Mouse (Mus musculus): ENCODE measurements at regions not wholly inside any gene's neighbourhood (a gene's known extent, or its start where the extent isn't known, plus 50 kb on each side); places are given as distances from the start of the nearest gene placed in this dataset. TPM values are rescaled to one million over a fixed set of nuclear protein-coding genes. Genes with fewer than 3 reads are reported as not detected.

DNA sequence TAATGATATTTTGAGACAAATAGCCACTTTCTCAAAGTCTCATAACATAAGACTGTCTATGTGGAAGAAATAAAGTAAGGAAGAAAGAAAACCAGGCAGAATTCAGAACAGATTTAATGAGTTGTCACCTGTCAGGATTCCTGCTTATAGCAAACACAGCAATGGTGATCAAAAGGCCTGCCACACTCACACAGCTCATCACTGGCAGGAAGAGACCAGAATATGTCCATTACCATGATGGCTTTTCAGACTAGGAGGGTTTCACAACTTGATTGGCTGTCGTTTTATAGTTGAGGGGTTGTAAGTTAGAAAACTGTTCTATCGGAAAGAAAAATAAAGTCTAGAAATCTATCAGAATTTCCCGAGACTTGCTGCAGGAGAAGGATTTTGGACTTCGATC, 819.5 kb downstream of the Hace1 start:
- intact Hi-C loops (cut with DNase I) = no loop called here
- no peak for DNase-seq (ENCODE audit: extremely low spot score in 1 of 2, low spot score in 2 of 2)

DNA sequence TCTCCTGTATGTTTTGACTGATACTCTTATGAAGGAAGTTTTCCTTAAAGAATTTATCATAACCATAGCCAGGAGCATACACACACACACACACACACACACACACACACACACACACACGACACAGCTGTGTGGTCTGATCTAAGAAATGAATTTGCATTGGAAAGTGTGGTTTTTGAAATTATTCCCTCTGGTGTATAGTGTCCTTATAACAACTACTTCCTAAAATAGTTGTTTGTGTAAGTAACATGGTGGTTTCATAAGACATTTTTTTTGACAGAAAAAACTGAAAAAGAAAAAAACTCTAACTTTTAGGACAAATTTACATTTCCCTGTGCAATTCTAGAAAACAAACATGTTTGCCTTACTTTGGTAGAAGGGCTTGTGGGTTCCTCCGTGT, 826.3 kb downstream of the Hace1 start:
- DNase-seq (ENCODE audit: extremely low spot score in 1 of 2, low spot score in 2 of 2) = no peak
- intact Hi-C loops (cut with DNase I) = no loop called here

Small RNAs in the stretch of these regions (microRNA-seq; reads per million reads assigned to microRNA genes)
- gene Gm27410 = not detected

Measured in left cerebral cortex, postnatal 10 days (tissue).